Mouse (Mus musculus) right cerebral cortex, postnatal 36 days (tissue): ENCODE results near the gene Ankrd28.
A peak's percentile ranks its signal among the peaks of the same experiment; 100 is the strongest.
"Not testable (repeated sequence)": the region's sequence is repeated elsewhere in the genome, so short reads cannot be mapped to it uniquely, and the experiment has no call there.

Experiments
- DNase-seq, 2 experiments: peaks; one replicate each; pipeline ENCODE4 v3.0.0; 2022; ENCODE audit warnings: low spot score in 2 of 2, mixed read lengths in 1 of 2

The Ankrd28 gene

DNA sequence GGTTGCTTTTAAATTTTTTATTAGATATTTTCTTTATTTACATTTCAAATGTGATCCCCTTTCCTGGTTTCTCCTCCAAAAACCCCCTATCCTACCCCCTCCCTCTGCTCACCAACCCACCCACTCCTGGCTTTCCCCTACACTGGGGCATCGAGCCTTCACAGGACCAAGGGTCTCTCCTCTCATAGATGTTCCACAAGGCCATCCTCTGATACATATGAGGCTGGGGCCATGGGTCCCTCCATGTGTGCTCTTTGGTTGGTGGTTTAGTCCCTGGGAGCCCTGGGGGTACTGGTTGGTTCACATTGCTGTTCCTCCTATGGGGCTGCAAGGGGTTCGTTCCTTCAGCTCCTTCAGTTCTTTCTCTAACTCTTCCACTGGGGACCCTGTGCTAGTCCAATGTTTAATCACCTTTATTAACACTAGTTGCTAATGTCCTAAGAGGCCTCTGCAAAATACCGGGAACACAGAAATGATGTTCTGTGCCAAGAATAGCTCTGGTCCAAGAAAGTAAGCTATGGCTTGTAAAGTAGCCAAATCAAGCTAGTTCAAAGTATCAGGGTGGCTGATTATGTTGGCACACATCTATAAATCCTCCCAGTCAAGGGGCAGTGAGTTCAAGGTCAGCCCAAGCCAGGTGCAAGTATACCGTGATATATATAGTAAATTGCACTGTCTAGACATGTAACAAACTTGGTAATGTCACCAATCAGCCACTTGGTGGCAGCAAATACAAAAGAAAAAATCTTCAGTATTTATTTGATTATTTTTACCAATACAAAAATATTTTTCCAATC, 36.3 kb downstream of the Ankrd28 start:
- no peak for DNase-seq

GRCm38 (mm10) chr14:31790797-31791196, 39.7 kb downstream of the Ankrd28 start:
- DNase-seq = no peak

DNA sequence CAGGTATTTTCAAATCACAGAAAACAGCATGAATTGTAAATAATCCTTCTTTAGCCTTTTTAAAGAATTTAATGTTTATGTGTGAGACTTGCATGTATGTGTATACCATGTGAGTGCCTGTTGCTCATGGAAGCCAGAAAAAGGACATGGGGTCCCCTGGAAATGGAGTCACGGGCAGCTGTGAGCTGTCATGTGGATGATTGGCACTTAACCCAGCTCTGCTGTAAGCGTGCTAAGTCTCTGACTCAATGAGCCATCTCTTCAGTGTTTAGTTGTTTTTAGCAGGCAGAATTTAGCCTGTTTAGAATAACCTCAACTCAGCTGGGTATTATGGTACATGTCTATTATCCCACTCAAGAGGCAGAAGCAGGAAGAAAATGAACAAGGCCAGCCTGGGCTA, 43.5 kb downstream of the Ankrd28 start:
- no peak for DNase-seq

DNA sequence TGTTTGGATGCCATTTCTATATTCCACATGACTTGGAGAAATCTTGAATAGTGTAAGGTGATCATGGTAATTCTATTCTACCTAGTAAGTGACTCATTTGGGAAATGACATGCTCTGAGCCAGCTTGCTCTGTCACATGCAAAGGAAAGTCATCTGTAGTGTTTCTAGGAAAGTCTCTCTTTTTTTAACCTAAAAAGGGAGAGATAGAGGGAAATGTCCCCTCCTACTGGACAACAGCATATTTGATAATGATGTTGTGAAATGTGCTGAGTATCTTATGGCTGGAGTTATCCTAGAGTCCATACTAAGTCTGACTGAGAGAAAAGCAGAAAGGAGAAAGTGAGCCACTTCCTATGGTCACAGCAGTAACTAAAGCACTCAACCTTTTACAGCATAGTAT, 44.8 kb downstream of the Ankrd28 start:
- DNase-seq = no peak

- DNase-seq = no peak
Observed at GRCm38 (mm10) chr14:31784975-31785374, 45.5 kb downstream of the Ankrd28 start.

GRCm38 (mm10) chr14:31781309-31782049, 49.0 kb downstream of the Ankrd28 start:
- DNase-seq = peak; percentile 47 to 51

DNA sequence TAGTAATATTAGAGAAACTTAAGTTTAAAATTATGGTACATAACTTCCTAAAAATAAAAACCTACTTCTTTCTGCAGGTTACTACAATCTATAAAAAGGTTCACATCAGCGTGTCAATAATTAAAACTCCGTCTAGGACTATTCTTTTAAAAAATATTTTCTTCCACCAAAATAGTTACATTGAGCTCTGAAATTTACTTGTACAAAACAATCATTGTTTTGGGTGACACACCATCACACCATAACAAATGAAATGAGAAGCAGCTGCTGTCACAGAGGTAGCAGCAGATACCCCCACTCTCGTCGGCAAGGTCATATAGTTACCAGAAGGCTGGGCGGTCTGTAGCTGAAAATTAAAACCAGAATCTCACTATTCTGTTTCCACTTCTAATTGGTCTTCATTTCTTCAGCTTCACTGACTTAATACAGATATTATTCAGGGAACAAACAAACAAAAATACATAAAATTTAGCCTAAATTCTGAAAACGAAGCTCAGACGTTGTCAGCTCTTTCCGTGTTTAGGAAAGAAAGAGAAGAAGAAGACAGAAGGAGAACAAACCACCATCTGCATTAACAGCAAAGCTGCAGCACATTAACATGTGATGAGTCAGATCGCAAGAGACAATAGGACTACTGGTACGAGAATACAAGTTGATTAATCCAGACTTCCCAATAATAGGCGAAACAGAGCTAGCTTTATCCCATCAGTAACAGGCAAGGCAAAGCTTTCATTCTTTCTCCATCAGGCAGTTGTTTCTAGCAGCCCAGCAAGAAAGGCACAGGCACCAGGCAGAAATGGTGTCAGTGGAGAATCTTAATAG, 49.8 kb downstream of the Ankrd28 start:
- DNase-seq = no peak

DNA sequence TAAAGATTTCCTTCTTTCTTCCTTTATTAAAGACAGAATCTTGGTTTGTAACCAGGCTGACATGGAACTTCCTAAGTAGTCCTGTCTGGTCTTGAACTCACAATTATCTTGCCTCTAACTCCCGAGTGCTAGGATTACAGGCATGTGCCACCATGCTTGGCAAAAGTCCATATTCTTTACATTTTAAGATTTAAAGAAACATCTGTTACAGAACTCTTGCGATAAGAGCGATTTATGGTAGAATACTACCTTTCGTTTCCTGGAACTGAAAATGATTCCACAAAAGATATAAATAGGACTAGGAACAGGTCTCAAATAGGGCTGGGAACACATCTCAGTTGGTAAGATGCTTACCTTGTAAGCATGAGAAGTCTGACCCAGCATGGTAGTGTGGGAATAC, 56.9 kb downstream of the Ankrd28 start:
- no peak for DNase-seq

DNA sequence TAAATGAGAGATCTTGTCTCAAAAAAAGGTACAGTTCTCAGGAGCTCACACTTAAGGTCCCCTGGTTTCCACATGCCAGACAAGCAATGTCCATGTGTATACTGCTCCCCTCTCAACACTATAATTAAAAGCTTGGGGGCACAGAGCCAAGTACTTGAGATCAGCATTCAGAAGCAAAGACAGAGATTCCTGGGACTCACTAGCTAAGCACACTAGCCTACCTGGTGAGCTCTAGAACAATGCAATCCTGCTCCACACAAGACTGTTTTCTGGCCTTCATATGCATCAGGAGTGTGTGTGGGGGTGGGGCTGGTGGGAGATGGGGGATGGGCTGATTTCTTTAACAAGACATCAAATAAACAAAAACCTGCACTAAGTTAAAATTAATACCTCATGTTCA, 58.2 kb downstream of the Ankrd28 start:
- no peak for DNase-seq

DNA sequence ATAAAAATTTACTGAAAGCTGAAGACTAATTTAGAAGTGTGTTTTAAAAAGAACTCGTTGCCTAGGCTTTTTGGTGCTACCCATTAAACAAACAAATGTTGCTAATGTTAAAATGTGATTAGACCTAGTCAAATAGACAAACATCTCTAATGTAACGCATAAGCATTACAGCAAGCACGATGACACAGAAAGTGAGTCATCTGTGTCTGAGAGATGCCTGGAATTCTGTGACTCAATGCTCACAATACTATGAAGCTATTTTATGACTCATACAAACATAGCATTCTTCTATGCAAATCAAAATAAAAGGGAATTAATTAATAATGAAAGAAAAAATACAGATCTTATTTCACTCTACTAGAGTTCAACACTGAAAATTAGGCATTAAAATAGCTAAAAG, 61.9 kb downstream of the Ankrd28 start:
- DNase-seq = no peak

DNA sequence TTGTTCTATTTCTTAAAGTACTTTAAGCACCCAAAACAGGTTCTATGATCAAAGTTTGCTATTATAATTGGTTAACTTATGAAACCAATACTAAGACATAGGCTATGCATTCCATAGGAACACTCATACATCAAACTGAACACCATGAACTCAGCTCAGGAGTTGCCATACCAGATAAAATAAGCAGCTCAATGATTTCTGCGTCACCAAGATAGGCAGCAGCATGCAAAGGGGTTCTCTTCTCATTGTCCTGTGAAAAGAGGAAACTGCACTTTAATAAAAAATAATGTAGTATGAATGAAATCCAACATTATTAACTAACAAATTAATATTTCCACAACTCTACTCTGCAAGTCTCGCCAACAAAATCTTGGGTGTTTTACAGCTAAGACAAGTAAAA, 66.4 kb downstream of the Ankrd28 start:
- DNase-seq = no peak

DNA sequence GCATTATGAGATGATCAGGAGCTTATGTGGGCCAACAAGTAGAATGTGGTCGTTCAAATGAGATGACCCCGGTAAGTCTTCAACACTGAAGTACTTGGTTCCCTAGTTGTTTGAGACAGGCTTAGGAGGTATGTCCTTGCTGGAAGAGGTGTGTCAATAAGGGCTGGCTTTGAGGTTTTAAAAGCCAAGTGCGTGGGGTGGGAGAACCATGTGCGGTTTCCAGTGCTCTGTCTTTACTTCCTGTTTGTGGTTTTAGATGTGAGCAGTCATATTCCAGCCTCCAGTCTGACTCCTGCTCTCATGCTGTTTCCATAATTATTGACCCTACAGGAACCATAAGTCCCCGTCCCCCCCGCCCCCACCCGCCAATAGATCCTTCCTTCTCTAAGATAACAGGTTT, 68.7 kb downstream of the Ankrd28 start:
- no peak for DNase-seq

- DNase-seq = no peak
Observed at GRCm38 (mm10) chr14:31759195-31759594, 71.3 kb downstream of the Ankrd28 start.

DNA sequence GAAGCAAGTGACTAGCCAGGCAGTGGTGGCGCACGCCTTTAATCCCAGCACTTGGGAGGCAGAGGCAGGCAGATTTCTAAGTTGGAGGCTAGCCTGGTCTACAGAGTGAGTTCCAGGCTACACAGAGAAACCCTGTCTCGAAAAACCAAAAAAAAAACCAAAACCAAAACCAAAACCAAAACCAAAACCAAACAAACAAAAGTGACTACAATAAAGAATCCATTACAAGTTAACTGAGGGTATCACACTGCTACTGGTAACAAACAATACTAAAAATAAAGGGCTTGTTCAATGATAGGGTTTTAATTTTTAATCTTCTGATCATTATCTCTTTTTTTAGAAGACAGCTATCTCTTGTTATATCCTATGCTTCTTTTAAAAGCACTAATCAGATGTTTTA, 72.0 kb downstream of the Ankrd28 start:
- not testable (repeated sequence) for DNase-seq

- no peak for DNase-seq
Observed at GRCm38 (mm10) chr14:31748239-31748873, 82.1 kb downstream of the Ankrd28 start.

- no peak for DNase-seq
Observed at GRCm38 (mm10) chr14:31742523-31742922, 87.9 kb downstream of the Ankrd28 start.

DNA sequence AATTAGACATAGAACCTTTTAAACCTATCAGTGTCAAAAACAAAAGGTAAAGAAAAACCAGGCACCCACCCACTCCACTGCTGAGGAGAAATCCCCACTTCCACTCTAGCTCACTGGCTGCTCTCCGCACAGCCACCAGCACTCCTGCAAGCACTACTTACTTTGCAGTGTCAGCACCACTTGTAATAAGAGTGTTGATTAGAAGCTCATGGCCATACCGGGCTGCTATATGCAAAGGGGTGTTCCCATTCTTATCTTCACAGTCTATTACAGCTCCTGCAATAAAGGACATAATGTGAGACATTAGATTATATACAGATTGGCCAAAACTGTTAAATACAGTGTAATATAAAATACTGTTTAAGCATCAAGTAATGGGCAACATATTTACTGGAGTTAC, 95.6 kb downstream of the Ankrd28 start:
- DNase-seq = no peak

DNA sequence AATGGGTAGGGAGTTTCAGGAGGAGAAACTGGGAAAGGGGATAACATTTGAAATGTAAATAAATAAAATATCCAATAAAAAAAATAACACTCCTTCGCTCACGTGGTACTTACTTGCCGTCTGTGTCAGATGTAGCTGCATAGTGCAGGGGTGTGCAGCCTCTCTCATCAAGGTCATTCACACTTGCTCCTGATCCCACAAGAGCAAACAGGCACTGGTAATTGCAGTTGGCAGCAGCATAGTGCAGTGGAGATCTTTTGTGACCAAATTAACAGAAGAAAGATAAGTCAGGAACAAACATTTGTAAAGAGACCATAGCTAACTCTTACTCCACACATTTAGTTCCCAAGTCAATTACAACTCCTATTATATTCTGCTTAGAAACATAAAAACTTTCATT, 102.9 kb downstream of the Ankrd28 start:
- DNase-seq = no peak

DNA sequence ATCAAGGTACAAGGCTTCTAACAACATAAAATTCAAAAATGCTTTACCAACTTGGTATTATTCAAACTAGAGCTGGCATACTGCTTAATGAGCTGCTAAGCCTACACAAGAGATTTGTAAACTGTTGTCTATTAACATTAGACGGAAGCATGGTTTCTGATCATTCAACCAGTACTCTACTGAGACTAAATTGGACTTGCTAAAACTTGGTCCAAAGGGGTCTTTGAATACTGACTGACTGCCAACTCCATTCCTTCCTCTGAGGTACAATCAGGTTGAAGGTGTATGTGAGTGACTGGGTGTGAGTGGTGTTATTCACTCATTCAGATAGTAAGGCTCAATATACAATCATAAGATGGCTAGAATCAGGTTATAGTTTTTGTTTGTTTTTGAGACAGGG, 107.7 kb downstream of the Ankrd28 start:
- DNase-seq = no peak

- DNase-seq = no peak
Observed at GRCm38 (mm10) chr14:31721256-31721655, 109.2 kb downstream of the Ankrd28 start.

- no peak for DNase-seq
Observed at GRCm38 (mm10) chr14:31718332-31718731, 112.1 kb downstream of the Ankrd28 start.

DNA sequence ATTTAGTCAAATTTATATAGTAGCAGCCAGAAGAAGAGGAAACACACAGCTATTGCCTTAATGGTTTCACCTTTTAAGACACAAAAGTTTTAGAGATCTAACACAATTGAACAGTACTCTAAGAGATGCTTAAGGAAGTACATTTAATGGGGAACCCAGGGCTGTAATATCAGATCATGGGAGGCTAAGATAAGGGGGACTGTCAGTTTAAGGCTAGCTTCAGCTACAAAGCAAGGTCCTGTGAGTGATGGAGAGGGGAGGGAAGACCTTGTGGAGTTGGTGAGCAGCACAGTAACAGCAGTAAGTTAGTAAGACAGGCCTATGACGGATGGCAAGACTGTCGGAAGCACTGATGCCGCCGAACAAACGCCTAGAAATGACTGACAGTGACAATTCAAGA, 113.1 kb downstream of the Ankrd28 start:
- no peak for DNase-seq
